Mouse (Mus musculus): ENCODE data around the gene Cln3.

DNA sequence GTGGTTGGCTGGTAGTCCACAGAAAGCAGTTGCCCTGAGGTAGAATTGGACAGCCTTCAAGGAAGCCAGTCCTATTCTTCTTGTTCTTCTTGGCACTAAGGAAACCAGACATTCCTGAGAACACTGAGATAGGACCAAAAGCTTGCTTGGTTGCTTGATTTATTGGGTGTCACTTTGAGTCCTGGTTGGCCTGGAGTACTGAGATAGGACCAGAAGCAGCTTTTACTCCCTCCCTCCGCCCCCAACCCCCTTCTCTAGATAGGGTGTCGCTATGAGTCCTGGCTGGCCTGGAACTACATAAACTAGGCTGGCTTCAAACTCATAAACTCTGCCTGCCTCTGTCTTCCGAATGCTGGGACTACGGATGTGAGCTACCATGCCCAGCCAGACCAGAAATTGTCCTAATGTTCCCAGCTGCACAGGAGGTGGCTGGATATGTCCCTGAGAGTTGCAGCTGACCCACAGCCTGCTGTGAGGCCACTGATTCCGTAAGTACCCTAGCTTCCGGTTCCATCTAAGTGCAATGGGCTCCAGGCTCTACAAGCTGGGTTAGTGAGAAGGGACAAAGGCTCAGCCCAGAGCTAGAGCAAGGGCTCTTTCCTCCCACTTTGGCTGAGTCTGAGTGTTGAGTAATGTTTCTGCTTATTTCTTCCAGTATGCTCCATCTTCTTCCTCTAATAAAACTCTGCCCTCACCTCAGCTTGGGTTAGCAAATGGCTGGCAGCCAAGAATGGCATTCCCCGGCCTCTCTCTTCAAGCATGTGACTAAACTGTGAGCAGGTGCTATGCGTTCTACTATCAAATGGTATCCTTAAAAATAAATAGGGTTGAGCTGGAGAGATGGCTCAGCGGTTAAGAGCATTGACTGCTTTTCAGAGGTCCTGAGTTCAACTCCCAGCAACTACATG is 36.1 kb upstream of the Cln3 start:
- TF ChIP-seq CTCF (IDR thresholded peaks at IDR 0.05; ENCODE audit: extremely low read depth, insufficient read depth, low read length) (no peak), POLR2A (IDR thresholded peaks at IDR 0.05; ENCODE audit: extremely low read depth, insufficient read depth, low read length) (no peak)
